Mouse (Mus musculus) embryonic facial prominence, embryonic 13.5 days (tissue): ENCODE results near the gene Mpo. TPM values are rescaled to one million over a fixed set of nuclear protein-coding genes. Genes with fewer than 3 reads are reported as not detected.

ENCODE experiments used
- microRNA counts: library from miRNA; unstranded; fragments of <30 nt; microRNA quantifications from one replicate; lab custom pipeline; 2016
- microRNA-seq: library from miRNA; unstranded; fragments of <30 nt; microRNA quantifications from one replicate; pipeline ENCODE4, GENCODE M21; 2016
- polyA plus RNA-seq: library from polyadenylated mRNA; unstranded; fragments of >200 nt; fragmentation: Nextera tagmentation; extraction: Ambion mirVana; gene quantifications from 2 replicates; pipeline ENCODE4 v1.2.1, GENCODE M21; 2015

Gene Mpo
- polyA plus RNA-seq, 1 experiment from 2014 or later, result 1.9 TPM

MicroRNA genes within 50 kb of the gene (microRNA counts, 519-probe panel; counts per million panel counts)
- microRNA mmu-miR-142-3p (lab: Ali Mortazavi, UCI) (3,439 counts per million, percentile 78 among the panel's probes with 10 or more counts), microRNA mmu-miR-142-5p (lab: Ali Mortazavi, UCI) (3,878 counts per million, percentile 84 among the panel's probes with 10 or more counts)

Small RNA genes lying within 50 kb of the gene (microRNA-seq; reads per million reads assigned to microRNA genes)
- gene Mir142 (not detected), gene Mir142b (not detected)

Other genes starting within 250 kb of the Mpo start
- gene Gm11492, start 226.9 kb upstream of the Mpo start, polyA plus RNA-seq, result not detected in 2 replicates
- 10.6 and 11.3 TPM in 2 replicates for gene Sept4, start 224.7 kb upstream of the Mpo start, polyA plus RNA-seq
- gene Mtmr4, start 201.4 kb upstream of the Mpo start, polyA plus RNA-seq, result 31.9 and 35.2 TPM in 2 replicates
- 0.23 and 0.25 TPM in 2 replicates for gene Hsf5, start 176.4 kb upstream of the Mpo start, polyA plus RNA-seq
- gene Rnf43, start 130.9 kb upstream of the Mpo start, polyA plus RNA-seq, result 7.1 and 8.7 TPM in 2 replicates
- 163 and 172 TPM in 2 replicates for gene Supt4a, start 56.0 kb upstream of the Mpo start, polyA plus RNA-seq
- gene Tspoap1, start 33.0 kb upstream of the Mpo start, polyA plus RNA-seq, result 4.9 and 5.3 TPM in 2 replicates
- gene Lpo, start 34.7 kb downstream of the Mpo start, polyA plus RNA-seq, result 0.08 and 0.11 TPM in 2 replicates
- 17.0 and 17.9 TPM in 2 replicates for gene Mks1, start 59.6 kb downstream of the Mpo start, polyA plus RNA-seq
- 0.15 and 0.34 TPM in 2 replicates for gene Epx, start 82.0 kb downstream of the Mpo start, polyA plus RNA-seq
- gene Olfr462, start 98.7 kb downstream of the Mpo start, polyA plus RNA-seq, result not detected in 2 replicates
- gene Olfr463, start 103.8 kb downstream of the Mpo start, polyA plus RNA-seq, result not detected in 2 replicates
- gene Olfr464, start 127.4 kb downstream of the Mpo start, polyA plus RNA-seq, result not detected in 2 replicates
- gene Dynll2, start 194.0 kb downstream of the Mpo start, polyA plus RNA-seq, result 20.8 and 23.3 TPM in 2 replicates